In genomic region chr12:86161436-86161835, GRCm38 (mm10) we compare ENCODE assay signal across 24 mouse cellular contexts.
DNase-seq lines count a peak whose midpoint lies in the region; ATAC-seq lines count a peak whose summit lies in the region.
"Had no signal": no experiment of that assay in that cellular context is flagged by ENCODE, and none has a peak within 500 bp of the region (broad histone marks: within the 10 kb centered on the region; RNA-seq: fewer than 3 reads in every experiment).

No protein-coding gene starts in this region.

- peaks cover 17% of the 10 kb centered on the region for H3K36me3 ChIP-seq in midbrain, embryonic 10.5 days
- no peaks in the 10 kb centered on the region for H3K36me3 ChIP-seq in midbrain, embryonic 11.5 days (ENCODE audit: control insufficient read depth, insufficient read depth, low read length)
- H3K36me3 ChIP-seq: G1E; hindbrain, embryonic 15.5 days had no signal

- no peak overlapping the region for H3K4me3 ChIP-seq in midbrain, embryonic 10.5 days
- no peak overlapping the region for H3K4me3 ChIP-seq in midbrain, embryonic 11.5 days (ENCODE audit: low read depth, low read length)
- H3K4me3 ChIP-seq: embryonic facial prominence, embryonic 15.5 days; erythroblast, embryonic 14.5 days; forebrain, embryonic 10.5 days; heart, embryonic 10.5 days; hindbrain, embryonic 15.5 days had no signal

- peak overlapping the region; percentile 64 for H3K27ac ChIP-seq in midbrain, embryonic 10.5 days (replicated peaks)
- no peak overlapping the region for H3K27ac ChIP-seq in midbrain, embryonic 11.5 days (ENCODE audit: low read depth, low read length)
- H3K27ac ChIP-seq: embryonic facial prominence, embryonic 15.5 days; heart, embryonic 10.5 days; hindbrain, embryonic 15.5 days had no signal

- peaks cover 66% of the 10 kb centered on the region for H3K4me1 ChIP-seq in midbrain, embryonic 10.5 days
- peaks cover 29% of the 10 kb centered on the region for H3K4me1 ChIP-seq in midbrain, embryonic 11.5 days (ENCODE audit: control insufficient read depth, insufficient read depth, low read length)

- intact Hi-C loops in heart, postnatal 14 days (cut with DNase I), result no loop called here

- peak; percentile 50 for DNase-seq in cerebellum, adult 11 months
- no peak for DNase-seq in cerebellum, postnatal 4 days (ENCODE audit: low spot score in 2 of 2)
- no peak for DNase-seq in midbrain, embryonic 10.5 days (ENCODE audit: low spot score)
- DNase-seq in midbrain, embryonic 11.5 days (ENCODE audit: low spot score, missing footprints), result no peak
- DNase-seq in cerebellum, postnatal 36 days, result peak; percentile 46 to 48
- DNase-seq in heart, postnatal 14 days, result no peak
- DNase-seq: adrenal gland, adult 8-10 months; adrenal gland, postnatal 36 days; B cell, adult 2 months; embryo, embryonic 11 days; gastrocnemius, postnatal 10 days; heart, adult 18-20 months; heart, postnatal 10 days; kidney, adult 2 months had no signal

- WGBS in midbrain, embryonic 10.5 days, result 90% methylated on average over 6 of the region's 6 CpGs
- 92% methylated on average over 6 of the region's 6 CpGs for WGBS in midbrain, embryonic 11.5 days

- H3K27me3 ChIP-seq in midbrain, embryonic 10.5 days (ENCODE audit: low read depth, poor library complexity, severe bottlenecking), result peaks cover 8% of the 10 kb centered on the region; the same call in 1 of the 2 replicates
- H3K27me3 ChIP-seq in midbrain, embryonic 11.5 days (ENCODE audit: control insufficient read depth, insufficient read depth, low read length), result no peaks in the 10 kb centered on the region
- H3K27me3 ChIP-seq: embryonic facial prominence, embryonic 15.5 days; hindbrain, embryonic 15.5 days had no signal

- H3K9ac ChIP-seq in midbrain, embryonic 11.5 days (ENCODE audit: low read length), result no peak overlapping the region
- H3K9ac ChIP-seq: embryonic facial prominence, embryonic 15.5 days; hindbrain, embryonic 15.5 days had no signal

- ATAC-seq in midbrain, embryonic 11.5 days (ENCODE audit: low FRiP score), result no peak
- ATAC-seq in frontal cortex, adult (ENCODE audit: low TSS enrichment), result no peak
- ATAC-seq: CD4-positive, CD25-positive, alpha-beta regulatory T cell, adult 4 months; forebrain, embryonic 14.5 days; intestine, embryonic 16.5 days had no signal

- peaks cover 10% of the 10 kb centered on the region for H3K9me3 ChIP-seq in midbrain, embryonic 10.5 days (replicated peaks)
- no peaks in the 10 kb centered on the region; the same call in 1 of the 2 replicates for H3K9me3 ChIP-seq in midbrain, embryonic 11.5 days (ENCODE audit: control insufficient read depth, low read length)
- H3K9me3 ChIP-seq: embryonic facial prominence, embryonic 15.5 days; heart, embryonic 10.5 days; hindbrain, embryonic 15.5 days had no signal

- no peak overlapping the region for H3K4me2 ChIP-seq in midbrain, embryonic 11.5 days
- H3K4me2 ChIP-seq: embryonic facial prominence, embryonic 15.5 days; hindbrain, embryonic 15.5 days had no signal

Comparison
In these comparisons a context has a peak if more than half of its experiments do, and no peak if none do; other contexts are left out.
1. DNase-seq: peak in cerebellum, adult 11 months (single experiment) and cerebellum, postnatal 36 days (2 of 2); none in cerebellum, postnatal 4 days (0 of 2), midbrain, embryonic 10.5 days (single experiment), midbrain, embryonic 11.5 days (single experiment) and heart, postnatal 14 days (0 of 2).